Mouse (Mus musculus): ENCODE measurements around the gene Olfr465-ps1. TPM values are rescaled to one million over a fixed set of nuclear protein-coding genes. Genes with fewer than 3 reads are reported as not detected.
A peak's percentile ranks its signal among the peaks of the same experiment; 100 is the strongest.

The Olfr465-ps1 gene
- polyA plus RNA-seq (2012; rRNA removed): not detected in 2 replicates

GRCm38 (mm10) chr13:65137789-65138188 is at the start of gene Olfr465-ps1:
Olfr465-ps1 (plus strand) TSS chr13:65138089.
- no peak for DNase-seq (ENCODE audit: low spot score)

GRCm38 (mm10) chr13:65095923-65096322 is 42.0 kb upstream of the Olfr465-ps1 start:
- no peak for DNase-seq (ENCODE audit: low spot score)

GRCm38 (mm10) chr13:65097018-65097417 is 40.9 kb upstream of the Olfr465-ps1 start:
- DNase-seq (ENCODE audit: low spot score): no peak

GRCm38 (mm10) chr13:65100678-65101077 is 37.2 kb upstream of the Olfr465-ps1 start:
- DNase-seq (ENCODE audit: low spot score): no peak

- no peak for DNase-seq (ENCODE audit: low spot score)
Measured at GRCm38 (mm10) chr13:65101232-65101631, 36.7 kb upstream of the Olfr465-ps1 start.

- DNase-seq (ENCODE audit: low spot score): no peak
Measured at GRCm38 (mm10) chr13:65111961-65112360, 25.9 kb upstream of the Olfr465-ps1 start.

- peak; percentile 82 for DNase-seq (ENCODE audit: low spot score)
Measured at GRCm38 (mm10) chr13:65112459-65113110, 25.3 kb upstream of the Olfr465-ps1 start, which contains the start of gene Mfsd14b. Mfsd14b (minus strand) TSS chr13:65112975.

- no peak for DNase-seq (ENCODE audit: low spot score)
Measured at GRCm38 (mm10) chr13:65113239-65113638, 24.6 kb upstream of the Olfr465-ps1 start.

GRCm38 (mm10) chr13:65120984-65121383 is 16.9 kb upstream of the Olfr465-ps1 start:
- DNase-seq (ENCODE audit: low spot score): no peak

- no peak for DNase-seq (ENCODE audit: low spot score)
Measured at GRCm38 (mm10) chr13:65122111-65122510, 15.8 kb upstream of the Olfr465-ps1 start.

- no peak for DNase-seq (ENCODE audit: low spot score)
Measured at GRCm38 (mm10) chr13:65127063-65127847, 10.6 kb upstream of the Olfr465-ps1 start.

GRCm38 (mm10) chr13:65149940-65150339 is 12.1 kb downstream of the Olfr465-ps1 start, which contains the start of gene Olfr466:
Olfr466 (plus strand) TSS chr13:65150240.
- no peak for DNase-seq (ENCODE audit: low spot score)

GRCm38 (mm10) chr13:65174102-65174501 is 36.2 kb downstream of the Olfr465-ps1 start:
- no peak for DNase-seq (ENCODE audit: low spot score)

GRCm38 (mm10) chr13:65175734-65176471 is 38.0 kb downstream of the Olfr465-ps1 start:
- peak; percentile 23 for DNase-seq (ENCODE audit: low spot score)

GRCm38 (mm10) chr13:65176472-65177091 is 38.7 kb downstream of the Olfr465-ps1 start:
- DNase-seq (ENCODE audit: low spot score): no peak

Other genes starting within 250 kb of the Olfr465-ps1 start
- gene Cntnap3, start 234.1 kb upstream of the Olfr465-ps1 start, polyA plus RNA-seq (2012; rRNA removed): 0.47 and 0.50 TPM in 2 replicates
- not detected in 2 replicates for gene Spata31, start 220.7 kb upstream of the Olfr465-ps1 start, polyA plus RNA-seq (2012; rRNA removed)
- gene Spata31d1c, start 105.0 kb upstream of the Olfr465-ps1 start, polyA plus RNA-seq (2012; rRNA removed): not detected in 2 replicates
- not detected in 2 replicates for gene Prss47, start 85.3 kb upstream of the Olfr465-ps1 start, polyA plus RNA-seq (2012; rRNA removed)
- 24.6 and 26.8 TPM in 2 replicates for gene Mfsd14b, start 25.1 kb upstream of the Olfr465-ps1 start, polyA plus RNA-seq (2012; rRNA removed)
- not detected in 2 replicates for gene Olfr466, start 12.2 kb downstream of the Olfr465-ps1 start, polyA plus RNA-seq (2012; rRNA removed)
- gene Nlrp4f, start 67.9 kb downstream of the Olfr465-ps1 start, polyA plus RNA-seq (2012; rRNA removed): 0.14 and 0.18 TPM in 2 replicates
- 0.07 and 0.08 TPM in 2 replicates for gene Gm10775, start 121.5 kb downstream of the Olfr465-ps1 start, polyA plus RNA-seq (2012; rRNA removed)
- gene Zfp369, start 140.7 kb downstream of the Olfr465-ps1 start, polyA plus RNA-seq (2012; rRNA removed): 27.5 and 34.2 TPM in 2 replicates